Mouse (Mus musculus) left cerebral cortex, adult 18-20 months (tissue): ENCODE data around the gene Arih1. TPM values are rescaled to one million over a fixed set of nuclear protein-coding genes. Genes with fewer than 3 reads are reported as not detected.
A peak's percentile ranks its signal among the peaks of the same experiment; 100 is the strongest.

ENCODE experiments used
- DNase-seq, 2 experiments: peaks; one replicate each; pipeline ENCODE4 v3.0.0; 2021 to 2022; ENCODE audit warnings: low spot score in 2 of 2, mixed read lengths in 1 of 2
- long read RNA-seq, 2 experiments: library from polyadenylated mRNA; stranded (forward); transcript quantifications; one replicate each; pipeline ENCODE4 v2.0.0; 2021
- total RNA-seq, 2 experiments: library from RNA; stranded (reverse); gene quantifications; 2 replicates each; pipeline ENCODE4 v1.2.3; 2021

Gene Arih1
- 100 to 1,000 TPM; 115 to 121 TPM for total RNA-seq
- long read RNA-seq, experiment 1, full-length matches to known transcripts, result 13 of 23 reads
- long read RNA-seq, experiment 1, partial matches to known transcripts, result 5 of 23 reads
- long read RNA-seq, experiment 1, other reads (novel, unspliced or antisense), result 5 of 23 reads
- long read RNA-seq, experiment 2, full-length matches to known transcripts, result 9 of 19 reads
- long read RNA-seq, experiment 2, partial matches to known transcripts, result 2 of 19 reads
- long read RNA-seq, experiment 2, other reads (novel, unspliced or antisense), result 8 of 19 reads

- DNase-seq, result peak; percentile 99
Measured at GRCm38 (mm10) chr9:59486549-59487065, at the start of gene Arih1. TSS of gene Arih1 (minus strand) at chr9:59486618.

DNA sequence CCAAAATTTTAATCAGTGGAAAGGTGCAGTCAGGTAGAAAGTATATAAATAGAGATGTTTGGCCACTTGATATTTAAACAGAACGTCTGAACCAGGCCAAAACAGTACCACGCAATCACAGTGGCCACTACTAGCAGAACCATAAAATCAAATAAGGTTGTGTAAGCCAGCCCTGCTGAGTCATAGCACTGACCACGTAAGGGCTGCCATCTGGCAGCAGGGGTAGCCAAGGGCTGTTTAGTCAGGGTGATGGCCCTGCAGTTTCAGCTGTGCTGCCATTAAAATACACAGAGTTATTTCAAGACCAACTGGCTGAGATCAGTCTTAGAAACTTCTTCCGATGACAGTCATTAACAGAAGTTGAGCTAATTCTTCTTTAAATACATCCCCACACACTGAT, 47.5 kb upstream of the Arih1 start:
- DNase-seq, result no peak

DNA sequence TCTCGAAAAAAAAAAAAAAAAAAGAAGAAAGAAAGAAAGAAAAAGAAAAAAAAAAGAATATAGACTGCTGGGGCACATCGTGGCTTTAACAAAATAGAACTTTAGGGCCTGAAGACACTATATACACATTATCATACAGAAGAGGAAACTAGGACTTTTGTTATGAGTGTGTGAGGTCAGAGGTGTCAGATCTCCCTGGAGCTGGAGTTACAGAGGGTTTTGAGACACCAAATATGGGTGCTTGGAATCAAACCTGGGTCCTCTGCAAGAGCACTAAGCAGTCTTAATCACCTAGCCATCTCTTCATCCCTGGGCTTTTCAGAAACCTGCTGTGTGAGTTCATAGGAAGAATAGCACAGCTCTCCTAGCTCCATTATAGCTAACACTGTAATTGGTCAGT, 47.0 kb upstream of the Arih1 start:
- no peak for DNase-seq

DNA sequence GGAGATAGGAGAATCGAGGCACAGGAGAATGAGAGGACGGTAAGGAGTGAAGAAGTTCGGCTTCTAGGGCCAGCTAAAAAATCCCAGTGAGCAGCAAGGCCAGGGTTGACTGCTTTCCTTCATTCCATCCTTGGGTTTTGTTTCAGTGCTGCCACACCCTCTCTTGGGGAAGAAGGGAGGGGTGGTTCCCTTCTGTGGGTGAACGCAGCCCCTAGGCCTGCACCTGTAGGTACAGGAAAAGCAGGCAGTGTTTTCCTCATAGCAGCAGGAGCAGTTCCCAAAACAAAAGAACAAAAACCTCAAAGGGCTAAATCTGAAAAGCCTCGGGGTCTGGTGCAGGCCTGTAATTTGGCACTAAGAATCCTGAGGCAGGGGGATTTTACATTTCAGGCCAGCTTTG, 45.2 kb upstream of the Arih1 start:
- DNase-seq, result no peak

- no peak for DNase-seq
Measured at GRCm38 (mm10) chr9:59528274-59528673, 41.9 kb upstream of the Arih1 start.

DNA sequence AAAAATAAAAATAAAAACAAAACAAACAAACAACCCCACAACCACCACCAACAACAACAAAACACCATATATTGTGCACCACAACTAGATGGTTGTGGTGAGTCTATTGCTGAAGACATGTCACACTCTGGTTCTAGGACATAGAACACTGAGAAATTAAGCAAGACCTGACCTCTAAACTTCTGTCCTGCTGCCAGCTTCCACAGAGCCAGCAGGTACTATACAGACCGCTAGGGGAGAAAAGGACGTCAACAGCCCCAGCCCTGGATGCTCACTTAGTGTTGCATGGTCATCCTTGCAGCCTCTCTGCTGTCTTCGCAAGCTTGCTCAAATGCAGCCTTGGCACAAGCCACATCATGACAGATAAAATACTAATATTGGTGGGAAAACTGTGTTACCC, 41.2 kb upstream of the Arih1 start:
- DNase-seq, result no peak

- DNase-seq, result no peak
Measured at GRCm38 (mm10) chr9:59526727-59527126, 40.3 kb upstream of the Arih1 start.

GRCm38 (mm10) chr9:59522906-59523305, 36.5 kb upstream of the Arih1 start:
- no peak for DNase-seq

DNA sequence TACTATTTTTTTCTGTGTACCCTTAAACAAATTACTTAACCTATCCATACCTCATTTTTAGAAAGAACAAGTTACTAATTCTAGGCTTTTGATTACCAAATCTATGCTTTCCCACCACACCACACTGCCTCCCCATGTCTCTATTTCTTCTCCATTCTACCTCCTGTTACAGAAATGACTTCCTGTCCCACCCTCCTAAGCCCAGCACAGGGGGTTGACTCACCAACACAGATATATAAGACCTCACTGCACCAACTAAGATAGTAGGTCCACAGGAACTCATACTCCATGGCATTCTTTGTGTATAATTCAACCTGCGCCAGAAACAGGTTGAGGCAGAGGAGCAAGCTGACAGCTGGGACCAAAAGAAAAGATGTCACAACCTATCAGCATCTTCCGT, 33.0 kb upstream of the Arih1 start:
- DNase-seq, result no peak

DNA sequence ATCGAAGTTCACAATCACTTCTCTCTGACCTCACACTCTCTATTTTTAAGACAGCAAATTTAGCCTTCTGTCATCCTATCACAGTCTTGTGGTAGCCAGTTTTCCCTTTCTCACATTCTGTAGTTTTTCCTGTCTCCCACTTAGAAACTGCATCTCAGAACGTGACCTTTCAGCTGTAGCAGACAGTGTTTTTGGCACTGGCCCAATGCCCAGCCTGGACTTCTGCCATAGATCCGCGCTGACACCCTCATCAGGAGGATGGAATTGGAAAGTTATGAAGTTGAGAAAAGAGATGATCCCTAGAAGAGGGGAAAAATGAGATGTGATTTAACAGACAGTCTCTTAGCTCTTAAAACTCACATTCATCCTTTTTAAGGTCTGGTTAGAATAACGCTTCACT, 32.6 kb upstream of the Arih1 start:
- DNase-seq, result peak; percentile 18 to 27

DNA sequence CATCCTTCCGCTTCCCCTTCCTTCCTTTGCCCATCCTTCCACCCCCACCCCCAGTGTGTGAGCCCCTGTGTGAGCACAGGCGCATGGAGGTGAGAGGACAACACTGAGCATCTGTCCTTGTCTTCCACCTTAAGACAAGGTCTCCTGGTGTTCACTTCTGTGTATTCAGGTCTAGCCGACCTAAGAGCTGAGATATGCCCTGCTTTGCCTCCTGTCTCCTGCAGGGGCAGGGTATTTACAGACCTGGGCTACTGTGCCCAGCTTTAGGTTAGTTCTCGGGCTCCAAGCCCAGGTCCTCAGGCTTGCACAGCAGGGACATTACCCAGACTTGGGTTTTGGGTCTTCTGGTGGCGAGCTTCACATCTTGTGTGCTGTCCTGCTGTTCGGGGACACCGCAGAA, 30.7 kb upstream of the Arih1 start:
- no peak for DNase-seq

GRCm38 (mm10) chr9:59515069-59515468, 28.7 kb upstream of the Arih1 start:
- no peak for DNase-seq

DNA sequence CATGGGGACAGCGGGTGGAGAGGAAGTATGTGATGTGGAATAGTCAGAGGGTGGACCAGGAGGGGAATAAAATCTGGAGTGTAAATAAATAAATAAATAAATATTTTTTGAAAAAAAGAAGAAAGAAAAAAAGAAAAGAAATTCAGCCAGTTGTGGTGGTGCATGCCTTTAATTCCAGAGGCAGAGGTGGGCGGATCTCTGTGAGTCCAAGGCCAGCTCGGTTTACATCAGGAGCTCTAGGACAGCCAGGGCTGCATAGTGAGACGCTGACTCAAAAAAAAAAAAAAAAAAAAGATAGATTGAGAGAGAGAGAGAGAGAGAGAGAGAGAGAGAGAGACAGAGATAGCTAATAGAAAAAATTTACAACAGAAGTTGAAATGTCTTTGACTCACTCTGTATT, 26.0 kb upstream of the Arih1 start:
- no peak for DNase-seq

- DNase-seq, result no peak
Measured at GRCm38 (mm10) chr9:59508146-59508545, 21.7 kb upstream of the Arih1 start.

- DNase-seq, result no peak
Measured at GRCm38 (mm10) chr9:59487331-59487730, 913 bp upstream of the Arih1 start.

DNA sequence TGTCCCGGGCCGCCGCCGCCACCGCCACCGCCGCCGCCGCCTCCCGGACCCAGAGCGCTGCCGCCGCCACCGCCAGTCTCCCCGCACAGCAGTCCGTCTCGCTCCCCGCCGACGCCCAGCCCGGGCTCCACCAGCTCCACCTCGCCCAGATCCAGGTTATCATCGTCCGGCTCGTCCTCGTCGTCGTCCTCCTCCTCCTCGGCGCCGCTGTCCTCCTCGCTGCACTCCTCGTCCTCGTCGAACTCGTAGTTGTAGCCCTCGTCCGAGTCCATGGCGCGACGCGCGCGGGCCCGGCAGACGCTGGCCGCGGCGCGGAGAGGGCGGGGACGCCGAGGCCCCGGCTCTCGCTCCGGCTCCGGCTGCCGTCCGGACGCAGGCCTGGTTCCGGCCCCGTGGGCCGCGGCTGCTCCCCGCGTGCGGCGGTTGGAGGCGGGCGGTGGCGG, 321 bp downstream of the Arih1 start:
- DNase-seq, result no peak

DNA sequence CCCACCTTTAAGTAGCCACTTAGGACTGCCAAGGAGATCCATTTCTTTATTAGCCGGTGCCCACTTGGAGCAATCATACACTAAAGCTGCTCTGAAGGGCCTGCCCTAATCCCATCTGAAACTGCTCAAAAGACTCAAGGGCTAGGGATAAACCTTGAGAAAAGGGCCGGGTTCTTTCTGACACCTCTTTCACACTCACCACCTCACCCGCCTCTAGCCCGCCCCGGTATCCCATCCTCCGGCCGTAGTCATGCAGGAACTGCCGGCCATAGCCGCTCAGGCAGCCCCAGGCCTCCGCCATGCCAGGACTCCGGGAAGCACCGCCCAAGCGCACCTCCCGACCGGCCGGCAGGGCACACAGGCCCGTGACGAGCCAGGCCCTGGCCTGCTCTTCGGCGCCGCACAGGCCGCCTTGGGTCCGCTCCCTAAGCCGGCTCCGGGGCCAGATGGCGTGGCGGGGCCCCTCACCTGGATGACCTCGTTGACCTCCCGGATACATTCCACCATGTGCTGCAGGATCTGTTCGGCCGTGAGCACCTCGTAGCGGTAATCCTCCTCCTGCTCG, 825 bp downstream of the Arih1 start:
- peak; percentile 42 for DNase-seq

GRCm38 (mm10) chr9:59484760-59485159, 1.7 kb downstream of the Arih1 start:
- no peak for DNase-seq

DNA sequence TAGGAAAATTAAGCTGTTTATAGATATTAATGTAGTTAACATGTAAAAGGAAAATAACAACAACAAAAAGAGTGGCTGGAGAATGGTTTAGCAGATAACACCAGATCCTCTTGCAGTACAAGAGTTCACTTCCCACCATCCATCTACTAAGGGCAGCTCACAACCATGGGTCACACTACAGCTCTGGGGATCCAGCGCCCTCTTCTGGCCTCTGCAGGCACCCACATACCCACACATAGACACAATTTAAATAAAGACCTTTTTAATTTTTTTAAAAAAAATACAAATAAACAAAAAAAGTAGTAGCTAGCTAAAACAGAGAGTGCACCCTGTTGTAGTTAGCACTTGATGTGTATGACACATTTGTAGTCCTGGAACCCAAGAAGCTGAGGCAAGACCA, 4.0 kb downstream of the Arih1 start:
- DNase-seq, result no peak

DNA sequence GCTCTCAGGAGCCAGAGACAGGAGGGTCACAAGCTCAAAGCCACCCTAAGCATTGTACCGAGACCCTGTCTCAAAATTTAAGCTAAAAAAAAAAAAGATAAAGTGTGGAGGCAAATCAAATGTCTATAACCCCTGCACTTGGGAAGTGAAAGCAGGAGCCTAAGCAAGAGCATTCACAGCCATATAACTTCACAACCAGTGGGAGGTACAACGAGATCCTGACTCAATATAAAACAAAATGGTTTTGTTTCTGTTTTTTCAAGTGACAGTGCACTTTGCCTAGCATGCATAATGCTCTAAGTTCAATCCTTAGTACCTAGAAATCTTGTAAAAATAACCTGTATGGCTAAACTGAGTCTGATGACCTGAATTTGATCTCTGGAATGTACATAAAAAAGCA, 9.8 kb downstream of the Arih1 start:
- DNase-seq, result no peak

- no peak for DNase-seq
Measured at GRCm38 (mm10) chr9:59474838-59475237, 11.6 kb downstream of the Arih1 start.

- DNase-seq, result no peak
Measured at GRCm38 (mm10) chr9:59473171-59473570, 13.2 kb downstream of the Arih1 start.

DNA sequence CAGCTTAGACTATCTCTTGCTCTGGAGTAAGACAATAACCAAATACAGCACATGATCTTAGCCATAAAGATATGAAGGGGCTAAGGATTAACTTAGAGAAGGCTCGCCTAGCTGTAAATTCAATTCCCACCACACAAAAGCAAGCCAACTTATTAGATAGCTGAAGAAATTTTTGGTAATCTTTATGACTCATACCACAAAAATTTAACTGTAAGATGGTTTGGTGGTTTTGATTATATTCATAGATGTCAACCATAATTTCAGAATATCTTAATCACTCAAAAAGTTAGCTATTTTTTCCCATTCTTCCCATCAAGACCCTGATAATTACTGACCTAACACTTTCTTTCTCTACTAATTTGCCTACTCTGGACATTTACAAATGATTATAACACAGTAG, 17.0 kb downstream of the Arih1 start:
- no peak for DNase-seq
